Mouse (Mus musculus) CH12.LX (cell line): ENCODE results near the gene Fbrsl1. TPM values are rescaled to one million over a fixed set of nuclear protein-coding genes. Genes with fewer than 3 reads are reported as not detected.

Experiments
- DNase-seq: peaks from one replicate; pipeline ENCODE4 v3.0.0-alpha.2; 2013; ENCODE audit errors: extremely low read depth
- H3K27ac ChIP-seq: 2 replicates; pipeline ENCODE4 v1.5.1; 2012; ENCODE audit warnings: low read depth, mild to moderate bottlenecking, control low read depth, moderate library complexity; ENCODE audit not compliant: insufficient read depth
- H3K27me3 ChIP-seq: replicated peaks from 2 replicates; pipeline ENCODE3; 2012; ENCODE audit warnings: inconsistent platforms
- H3K36me3 ChIP-seq, 2 experiments: replicated peaks in 1 of 2; 2 replicates each; pipeline versions ENCODE3 to v1.6.1; 2012; ENCODE audit warnings: inconsistent platforms in 1 of 2, low read length in 1 of 2, mild to moderate bottlenecking in 1 of 2, mixed read lengths in 1 of 2, moderate library complexity in 1 of 2; ENCODE audit not compliant: control insufficient read depth in 1 of 2, insufficient read depth in 1 of 2
- H3K4me1 ChIP-seq, 2 experiments: 2 replicates each; pipeline ENCODE4 v1.6.1; 2012; ENCODE audit warnings: inconsistent platforms in 1 of 2, moderate library complexity in 1 of 2; ENCODE audit not compliant: insufficient read depth in 2 of 2, control insufficient read depth in 1 of 2
- H3K4me2 ChIP-seq: 2 replicates; pipeline ENCODE4 v1.6.1; 2012; ENCODE audit warnings: low read depth, mild to moderate bottlenecking, control low read depth; ENCODE audit not compliant: poor library complexity, insufficient read depth, severe bottlenecking
- H3K4me3 ChIP-seq, 3 experiments: fragments of 150-350 bp in 1 of 3; sonication (generic) in 1 of 3; replicated peaks in 1 of 3; 2 replicates each; pipeline versions ENCODE3 to v1.5.1; 2011 to 2012; ENCODE audit warnings: low read depth in 2 of 3, low read length in 2 of 3, mild to moderate bottlenecking in 2 of 3, moderate library complexity in 2 of 3, control low read depth in 1 of 3, improper control_type of control experiment in 1 of 3, inconsistent platforms in 1 of 3, mixed read lengths in 1 of 3; ENCODE audit not compliant: poor library complexity in 1 of 3
- H3K79me2 ChIP-seq: replicated peaks from 2 replicates; pipeline ENCODE4 v1.6.1; 2012; ENCODE audit warnings: mild to moderate bottlenecking, moderate library complexity; ENCODE audit not compliant: control insufficient read depth, poor library complexity, insufficient read depth, severe bottlenecking; ENCODE audit errors: extremely low read depth
- H3K9ac ChIP-seq: 2 replicates; pipeline ENCODE4 v1.6.1; 2012; ENCODE audit warnings: low read depth, mild to moderate bottlenecking, control low read depth, moderate library complexity; ENCODE audit not compliant: insufficient read depth
- H3K9me3 ChIP-seq: replicated peaks from 2 replicates; pipeline ENCODE3; 2012; ENCODE audit warnings: low read length, inconsistent platforms, mixed read lengths
- BHLHE40 ChIP-seq: IDR thresholded peaks from 2 replicates; pipeline ENCODE4 v1.6.1; 2011; ENCODE audit warnings: mild to moderate bottlenecking, low read depth, low read length, improper control_type of control experiment
- CHD2 ChIP-seq: IDR thresholded peaks from 2 replicates; pipeline ENCODE4 v1.6.1; 2011; ENCODE audit warnings: low read length, improper control_type of control experiment
- E2F4 ChIP-seq: IDR thresholded peaks from 2 replicates; pipeline ENCODE4 v1.6.1; 2011; ENCODE audit warnings: low read depth, low read length, improper control_type of control experiment; ENCODE audit not compliant: insufficient replicate concordance
- EP300 ChIP-seq: IDR thresholded peaks from 2 replicates; pipeline ENCODE4 v1.6.1; 2011; ENCODE audit warnings: low read length, improper control_type of control experiment
- HCFC1 ChIP-seq: IDR thresholded peaks from 2 replicates; pipeline ENCODE4 v1.6.1; 2012; ENCODE audit warnings: low read depth, mild to moderate bottlenecking, inconsistent platforms, low read length, improper control_type of control experiment
- JUND ChIP-seq: conservative IDR thresholded peaks from 2 replicates; pipeline ENCODE4 v1.6.1; 2011; ENCODE audit warnings: low read depth, low read length, improper control_type of control experiment
- MAX ChIP-seq: IDR thresholded peaks from 2 replicates; pipeline ENCODE4 v1.6.1; 2011; ENCODE audit warnings: low read length, improper control_type of control experiment
- MAZ ChIP-seq: IDR thresholded peaks from 2 replicates; pipeline ENCODE4 v1.6.1; 2012; ENCODE audit warnings: low read depth, mild to moderate bottlenecking, inconsistent platforms, low read length, improper control_type of control experiment, moderate library complexity
- MYC ChIP-seq: IDR thresholded peaks from 2 replicates; pipeline ENCODE4 v1.6.1; 2011; ENCODE audit warnings: low read depth, mild to moderate bottlenecking, improper control_type of control experiment, low read length
- NELFE ChIP-seq: IDR thresholded peaks from 2 replicates; pipeline ENCODE4 v1.6.1; 2011; ENCODE audit warnings: low read depth, low read length, improper control_type of control experiment
- PAX5 ChIP-seq: IDR thresholded peaks from 2 replicates; pipeline ENCODE4 v1.6.1; 2012; ENCODE audit warnings: low read length, inconsistent platforms, mixed read lengths
- POLR2AphosphoS2 ChIP-seq: IDR thresholded peaks from 2 replicates; pipeline ENCODE4 v1.6.1; 2011; ENCODE audit warnings: low read depth, low read length, improper control_type of control experiment
- RCOR1 ChIP-seq: conservative IDR thresholded peaks from 2 replicates; pipeline ENCODE4 v1.6.1; 2012; ENCODE audit warnings: low read depth, mild to moderate bottlenecking, inconsistent platforms, low read length, improper control_type of control experiment
- SIN3A ChIP-seq: IDR thresholded peaks from 2 replicates; pipeline ENCODE4 v1.6.1; 2012; ENCODE audit warnings: low read length, improper control_type of control experiment, inconsistent platforms
- SMC3 ChIP-seq: IDR thresholded peaks from 2 replicates; pipeline ENCODE4 v1.6.1; 2011; ENCODE audit warnings: low read depth, low read length, improper control_type of control experiment
- TBP ChIP-seq: conservative IDR thresholded peaks from 2 replicates; pipeline ENCODE4 v1.6.1; 2011; ENCODE audit warnings: low read depth, low read length, improper control_type of control experiment
- UBTF ChIP-seq: IDR thresholded peaks from 2 replicates; pipeline ENCODE4 v1.6.1; 2012; ENCODE audit warnings: low read depth, mild to moderate bottlenecking, inconsistent platforms, low read length, improper control_type of control experiment, moderate library complexity
- ZC3H11A ChIP-seq: IDR thresholded peaks from 2 replicates; pipeline ENCODE4 v1.6.1; 2012; ENCODE audit warnings: low read depth, mild to moderate bottlenecking, inconsistent platforms, low read length, improper control_type of control experiment
- dilution Hi-C: fragments of 300-500 bp; cut with MboI; formaldehyde crosslinking; loops from 2 replicates; pipeline ENCODE4 v1.14.3; 2020; ENCODE audit warnings: low sequenced_read_pairs; ENCODE audit not compliant: extremely low pct_unique_long_range_greater_than_20kb, extremely low pct_ligation_motif_present
- in situ Hi-C: fragments of 300-500 bp; cut with MboI; formaldehyde crosslinking; loops from 3 replicates; pipeline ENCODE4 v1.14.3; 2019; ENCODE audit warnings: low sequenced_read_pairs, low pct_ligation_motif_present, low pct_unique_long_range_greater_than_20kb, mixed read lengths
- polyA plus RNA-seq: library from polyadenylated mRNA; unstranded; fragments of >175 nt; gene quantifications from 2 replicates; pipeline ENCODE4 v1.2.1, GENCODE M21; 2012; ENCODE audit warnings: low read depth; ENCODE audit not compliant: insufficient read length
- total RNA-seq, 2 experiments: library from RNA; depleted of rRNA; stranded (reverse); fragments of 300-350 nt in 1 of 2; fragments of >200 nt in 1 of 2; gene quantifications; 2 replicates each; pipeline ENCODE4 v1.2.3; 2012 to 2014

The Fbrsl1 gene
- total and polyA plus RNA-seq, 3 experiments, result 3.0 to 32.0 (median 9.8) TPM

DNA sequence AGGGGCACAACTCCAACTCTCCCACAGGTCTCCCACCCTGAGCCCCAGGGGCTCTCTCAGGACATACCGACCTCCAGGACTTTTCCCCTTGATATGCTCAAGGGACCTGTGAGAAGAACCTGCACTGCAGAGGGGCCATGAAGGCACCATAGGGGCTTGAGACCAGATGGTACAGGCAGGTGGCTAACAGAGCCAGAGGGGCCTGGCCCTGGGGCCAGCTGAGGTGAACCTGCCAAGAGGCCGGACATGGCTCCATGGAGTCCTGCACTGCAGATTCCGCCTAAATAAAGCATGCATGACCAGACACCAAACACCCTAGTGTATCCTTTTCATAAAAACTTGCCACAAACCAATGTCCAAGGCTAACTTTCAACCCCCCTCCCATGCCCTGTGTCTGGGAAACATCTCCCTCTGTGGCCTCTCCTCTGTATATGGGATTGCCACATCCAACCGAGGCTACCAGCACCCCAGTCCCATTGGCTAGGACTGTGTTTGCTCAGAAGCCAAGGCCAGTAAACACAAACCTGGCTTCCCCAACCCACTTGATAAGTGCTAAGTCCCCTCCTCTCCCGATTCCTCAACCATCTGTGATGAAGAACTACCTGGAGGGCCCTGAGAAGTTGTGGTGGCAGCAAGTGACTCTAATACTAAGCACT, 53.2 kb downstream of the Fbrsl1 start:
- H3K4me2 ChIP-seq, result no peak overlapping the region
- no peak overlapping the region for H3K27ac ChIP-seq
- no peak overlapping the region for H3K9ac ChIP-seq
- peaks cover 0 to 24% of the 10 kb centered on the region in 2 experiments for H3K36me3 ChIP-seq
- dilution Hi-C loops (no loop called here), in situ Hi-C loops (no loop called here)
- peaks cover 18 to 42% of the 10 kb centered on the region in 2 experiments for H3K4me1 ChIP-seq
- H3K27me3 ChIP-seq, result no peaks in the 10 kb centered on the region
- DNase-seq, result no peak
- H3K4me3 ChIP-seq, result no peak overlapping the region
- TF ChIP-seq SMC3 (no peak), MYC (no peak), MAZ (no peak), PAX5 (no peak), MAX (no peak), HCFC1 (no peak)
- H3K79me2 ChIP-seq, result no peaks in the 10 kb centered on the region
- no peaks in the 10 kb centered on the region for H3K9me3 ChIP-seq

- Histone ChIP-seq H3K79me2 (no peaks in the 10 kb centered on the region), H3K9ac (no peak overlapping the region), H3K27me3 (no peaks in the 10 kb centered on the region), H3K4me3 (no peak overlapping the region), H3K9me3 (no peaks in the 10 kb centered on the region), H3K4me1 (peaks cover 24 to 51% of the 10 kb centered on the region in 2 experiments), H3K4me2 (no peak overlapping the region), H3K36me3 (peaks cover 0 to 21% of the 10 kb centered on the region in 2 experiments), H3K27ac (no peak overlapping the region)
- in situ Hi-C loops, result no loop called here
- no peak for TF ChIP-seq POLR2AphosphoS2
- no peak for TF ChIP-seq BHLHE40
- TF ChIP-seq SIN3A, result no peak
- no peak for TF ChIP-seq EP300
- TF ChIP-seq MAZ, result no peak
- TF ChIP-seq MAX, result no peak
- no peak for TF ChIP-seq NELFE
- TF ChIP-seq ZC3H11A, result no peak
- no peak for TF ChIP-seq TBP
- TF ChIP-seq MYC, result no peak
- no peak for TF ChIP-seq E2F4
- no peak for TF ChIP-seq HCFC1
- no peak for TF ChIP-seq UBTF
- TF ChIP-seq PAX5, result no peak
- TF ChIP-seq RCOR1, result no peak
- no peak for TF ChIP-seq CHD2
- no peak for TF ChIP-seq JUND
- no peak for DNase-seq
- dilution Hi-C loops, result no loop called here
Measured at GRCm38 (mm10) chr5:110392727-110393126, 55.6 kb downstream of the Fbrsl1 start.
